16 mouse cellular contexts compared by ENCODE assay signal in genomic region chr7:16501571-16501970, GRCm38 (mm10). TPM values are rescaled to one million over a fixed set of nuclear protein-coding genes. Genes with fewer than 3 reads are reported as not detected.
DNase-seq lines count a peak whose midpoint lies in the region.
"Had no signal": no experiment of that assay in that cellular context is flagged by ENCODE, and none has a peak within 500 bp of the region (broad histone marks: within the 10 kb centered on the region; RNA-seq: fewer than 3 reads in every experiment).

No protein-coding gene starts in this region.

- peak; percentile 49 to 78 for DNase-seq in adrenal gland, adult (ENCODE audit: inconsistent age in 2 of 2, low spot score in 1 of 2)
- no peak for DNase-seq in adrenal gland, postnatal 4 days (ENCODE audit: low spot score in 2 of 2)
- peak; percentile 42 for DNase-seq in adrenal gland, adult 8-10 months
- DNase-seq in adrenal gland, postnatal 14 days, result no peak
- DNase-seq in adrenal gland, postnatal 25 days, result peak; percentile 12
- DNase-seq in brain, adult 2 months (ENCODE audit: low read depth, low spot score), result peak; percentile 33
- no peak for DNase-seq in kidney, postnatal 25 days
- DNase-seq: B cell, adult 2 months; cerebellum, adult 11 months; cerebellum, adult 18-20 months; cerebellum, adult 8-10 months; cerebellum, adult 9-11 months; cerebellum, postnatal 14 days; cerebellum, postnatal 36 days; embryo, embryonic 11 days had no signal

RNA-seq across cellular contexts. Expression of gene Npas1, which starts 24.0 kb away (rescaled TPM):
- under 1 TPM in 1 of 2 experiments, not detected in 1; 0.20 TPM for total RNA-seq in adrenal gland, postnatal 4 days (2021)
- total RNA-seq in adrenal gland, adult 8-10 months (2022), result under 1 TPM in 1 of 4 experiments, not detected in 3; 0.48 TPM
- total RNA-seq in adrenal gland, postnatal 14 days (2021), result not detected in 2 replicates
- not detected in 2 replicates for total RNA-seq in adrenal gland, postnatal 25 days (2021)
- total RNA-seq: common myeloid progenitor, adult 5-6 weeks had no signal

RNA-seq across cellular contexts. Expression of gene Tmem160, which starts 49.0 kb away (rescaled TPM):
- total RNA-seq in adrenal gland, postnatal 4 days (2021), result 10 to 100 TPM; 39.1 to 39.9 TPM
- total RNA-seq in adrenal gland, adult 8-10 months (2022), result 10 to 100 TPM; 55.2 to 93.9 (median 72.1) TPM
- total RNA-seq in adrenal gland, postnatal 14 days (2021), result 46.2 and 49.2 TPM in 2 replicates
- 62.2 and 70.3 TPM in 2 replicates for total RNA-seq in adrenal gland, postnatal 25 days (2021)

Comparison
In these comparisons a context has a peak if more than half of its experiments do, and no peak if none do; other contexts are left out.
1. DNase-seq: peak in adrenal gland, adult (2 of 2), adrenal gland, adult 8-10 months (single experiment), adrenal gland, postnatal 25 days (single experiment) and brain, adult 2 months (single experiment); none in adrenal gland, postnatal 4 days (0 of 2), adrenal gland, postnatal 14 days (single experiment) and kidney, postnatal 25 days (0 of 2).